Mouse (Mus musculus): ENCODE measurements around the gene Anapc13.

- TF ChIP-seq CTCF (IDR thresholded peaks at IDR 0.05; ENCODE audit: low read depth) = no peak
- TF ChIP-seq EP300 (IDR thresholded peaks at IDR 0.05; ENCODE audit: low read depth) = no peak
Measured at GRCm38 (mm10) chr9:102629052-102629451, 3.0 kb downstream of the Anapc13 start.
